Mouse (Mus musculus): Measurements from ENCODE around the gene Fkbp5. TPM values are rescaled to one million over a fixed set of nuclear protein-coding genes. Genes with fewer than 3 reads are reported as not detected.

The Fkbp5 gene
- total RNA-seq, 2 experiments from 2014 or later = 40.4 to 69.3 TPM

DNA sequence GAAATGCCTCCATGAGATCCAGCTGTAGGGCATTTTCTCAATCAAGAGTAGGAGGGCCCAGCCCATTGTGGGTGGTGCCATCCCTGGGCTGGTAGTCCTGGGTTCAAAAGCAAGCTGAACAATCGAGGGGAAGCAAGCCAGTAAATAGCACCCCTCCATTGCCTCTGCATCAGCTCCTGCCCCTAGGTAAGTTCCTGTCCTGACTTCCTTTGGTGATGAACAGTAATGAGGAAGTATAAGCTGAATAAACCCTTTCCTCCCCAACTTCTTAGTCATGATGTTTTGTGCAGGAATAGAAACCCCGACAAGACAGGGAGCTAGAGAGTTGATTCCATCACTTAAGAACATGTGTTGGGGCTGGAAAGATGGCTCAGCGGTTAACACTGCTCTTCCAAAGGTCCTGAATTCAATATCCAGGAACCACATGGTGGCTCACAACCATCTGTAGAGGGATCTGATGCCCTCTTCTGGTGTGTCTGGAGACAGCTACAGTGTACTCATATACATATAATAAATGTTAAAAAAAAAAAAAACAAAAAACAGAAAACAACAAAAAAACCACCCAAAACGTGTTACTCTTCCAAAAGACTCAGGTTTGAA is 7.6 kb upstream of the Fkbp5 start:
- DNase-seq (ENCODE audit: low spot score in 2 of 2) = no peak
- intact Hi-C loops (cut with DNase I) = loop anchor here (5.0 kb wide), 2 partner anchors 198 to 298 kb away; partner anchors contain the start of gene Rpl10a

DNA sequence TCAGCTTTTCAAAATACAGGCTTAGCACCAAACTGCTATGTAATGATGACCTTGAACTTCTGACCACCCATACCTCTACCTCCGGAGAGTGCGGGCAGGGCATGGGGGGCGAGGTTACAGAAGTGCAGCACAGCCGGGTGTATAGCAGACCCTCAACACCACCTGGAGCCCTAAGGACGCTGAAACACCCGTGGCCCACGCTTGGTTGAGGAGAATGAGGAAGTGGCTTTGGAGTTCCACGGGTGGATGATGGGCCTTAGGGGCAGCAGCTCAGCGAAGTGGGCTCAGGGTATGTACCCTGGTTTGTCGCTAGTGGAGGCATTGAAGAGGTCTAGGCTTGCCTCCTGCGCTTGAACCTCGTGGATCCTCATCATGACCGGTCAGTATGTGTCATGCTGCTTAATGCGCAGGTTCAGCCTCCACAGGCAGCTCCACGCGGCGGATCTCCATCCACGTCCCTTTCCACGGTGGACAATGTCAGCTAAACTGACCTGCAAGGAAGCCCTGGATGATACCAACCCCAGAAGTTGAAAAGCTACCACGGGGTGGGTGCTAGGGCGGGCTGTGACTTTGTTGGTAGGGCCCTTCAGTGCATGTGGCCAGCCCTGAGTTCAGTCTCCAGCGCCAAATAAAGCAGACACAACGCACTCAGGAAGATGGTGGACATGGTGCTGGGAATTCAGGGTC is 6.8 kb upstream of the Fkbp5 start:
- intact Hi-C loops (cut with DNase I) = loop anchor here (5.0 kb wide), 1 partner anchor 197 kb away; the partner anchor contains the start of gene Rpl10a
- peak in 1 of 2 experiments; percentile 16 for DNase-seq (ENCODE audit: low spot score in 2 of 2)

DNA sequence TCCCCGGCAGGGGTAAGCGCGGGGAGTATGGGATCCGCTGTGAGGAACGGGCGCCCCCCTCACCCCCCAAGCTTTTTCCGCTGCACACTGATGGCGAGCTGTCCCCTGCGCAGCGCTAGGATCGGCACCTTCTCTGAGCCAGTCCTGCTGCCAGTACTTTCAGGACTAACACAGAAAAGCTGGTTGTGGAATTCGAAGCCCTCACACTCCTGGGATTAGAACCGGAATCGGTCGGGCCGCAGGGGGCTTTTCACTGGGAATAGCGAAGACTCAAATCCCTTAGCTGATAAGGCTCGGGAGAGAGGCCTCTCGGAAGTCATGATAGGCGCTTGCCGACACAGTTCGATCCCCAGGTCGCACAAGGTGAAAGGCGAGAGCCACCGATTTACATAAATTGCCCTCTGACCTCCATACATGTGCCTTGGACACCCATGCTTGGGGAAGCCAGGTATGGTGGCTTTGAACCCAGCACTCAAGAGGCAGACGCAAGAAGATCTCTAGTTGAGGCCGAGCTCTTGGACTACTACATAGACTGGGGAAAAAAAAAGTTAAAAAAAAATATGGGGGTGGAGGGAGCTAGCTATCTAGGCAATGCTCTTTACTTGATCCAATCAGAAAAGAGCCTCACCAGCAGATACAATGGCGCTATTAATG is 6.2 kb upstream of the Fkbp5 start:
- no peak for DNase-seq (ENCODE audit: low spot score in 2 of 2)
- intact Hi-C loops (cut with DNase I) = loop anchor here (1.0 to 5.0 kb wide), 2 partner anchors 37 to 196 kb away; partner anchors contain the start of gene Rpl10a

DNA sequence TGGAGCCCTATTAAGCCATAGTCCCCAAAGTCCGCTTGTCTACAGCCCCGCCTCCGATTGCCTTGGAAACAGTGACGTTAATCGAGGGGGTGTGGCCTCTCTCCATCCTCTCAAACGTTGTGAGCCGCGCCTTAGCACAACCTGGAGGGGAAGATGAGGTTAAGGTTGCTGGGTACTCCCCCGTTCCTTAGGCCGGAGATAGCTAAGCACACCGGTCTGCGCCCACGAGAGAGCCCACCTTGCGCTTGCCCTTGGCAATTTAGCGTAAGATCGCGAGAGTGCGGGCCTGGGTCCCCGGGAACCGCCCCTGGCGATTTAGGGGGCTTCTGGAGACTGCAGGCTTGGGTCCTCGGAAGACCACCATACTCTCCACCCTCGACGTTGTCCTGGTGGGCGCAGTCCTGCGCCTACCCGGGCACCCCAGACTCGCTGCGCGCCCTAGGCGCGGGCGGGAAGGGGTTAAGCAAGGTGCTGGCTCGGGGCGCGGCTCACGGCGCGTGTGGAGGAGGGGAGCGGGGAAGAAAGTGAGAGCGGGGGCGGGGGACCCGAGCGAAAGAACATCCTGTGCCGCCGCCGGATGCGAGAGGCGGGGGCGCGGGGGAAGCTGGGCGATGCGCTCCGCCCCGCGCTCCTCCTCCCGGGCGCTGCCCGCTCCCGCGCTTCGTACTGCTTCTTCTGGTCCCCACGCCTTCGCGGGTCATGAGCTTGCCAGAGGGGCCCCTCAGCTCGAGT is 5.5 kb upstream of the Fkbp5 start:
- intact Hi-C loops (cut with DNase I) = loop anchor here (1.0 to 5.0 kb wide), 2 partner anchors 36 to 195 kb away; partner anchors contain the start of gene Rpl10a
- DNase-seq (ENCODE audit: low spot score in 2 of 2) = peak; percentile 94 to 96

DNA sequence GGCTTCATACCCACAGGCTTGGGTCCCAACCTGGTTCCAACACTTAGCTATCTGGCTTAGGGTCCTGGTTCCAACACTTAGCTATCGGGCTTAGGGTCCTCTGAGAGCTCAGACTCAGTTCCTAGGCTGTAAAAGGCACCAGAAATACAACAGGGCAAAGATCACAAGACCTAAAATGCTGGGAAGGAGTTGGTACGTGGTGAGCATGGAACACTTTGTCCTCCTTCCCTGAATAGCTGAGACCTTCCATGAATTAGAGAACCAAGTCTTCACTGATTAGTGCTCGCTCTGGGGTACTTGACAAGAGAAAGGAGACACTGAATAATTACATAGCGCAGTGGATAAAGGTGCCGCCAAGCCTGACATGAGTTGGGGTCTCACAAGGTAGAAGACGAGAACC is 4.6 kb upstream of the Fkbp5 start:
- intact Hi-C loops (cut with DNase I) = loop anchor here (5.0 kb wide), 1 partner anchor 195 kb away; the partner anchor contains the start of gene Rpl10a
- peak in 1 of 2 experiments; percentile 21 for DNase-seq (ENCODE audit: low spot score in 2 of 2)

DNA sequence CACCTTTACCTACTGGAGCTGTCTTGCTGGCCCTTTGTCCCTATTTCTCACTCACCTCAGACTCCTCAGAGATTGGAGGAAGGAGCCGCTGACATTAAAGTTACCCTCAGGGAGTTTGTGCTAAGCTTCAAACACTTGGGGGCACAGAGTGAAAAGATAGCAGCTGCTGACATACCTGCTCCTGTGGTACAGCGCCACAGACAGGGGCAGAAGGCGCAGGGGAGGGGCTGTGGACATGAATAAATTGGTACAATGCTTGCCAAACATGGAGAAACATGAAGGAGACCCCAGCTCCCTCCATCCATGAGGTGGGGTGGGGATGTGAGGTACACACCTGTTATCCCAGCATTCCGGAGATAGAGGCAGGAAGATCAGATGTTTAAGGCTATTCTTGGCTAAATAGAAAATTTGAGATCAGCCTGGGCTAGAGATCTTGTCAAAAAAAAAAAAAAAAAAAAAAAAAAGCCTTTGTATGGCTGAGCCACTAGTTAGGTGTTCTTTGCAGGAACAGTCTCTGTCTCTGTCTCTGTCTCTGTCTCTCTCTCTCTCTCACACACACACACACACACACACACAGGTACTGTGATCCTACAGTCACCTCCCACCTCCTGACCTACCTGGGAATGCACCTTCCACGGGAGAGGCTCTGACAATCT is 3.9 kb upstream of the Fkbp5 start:
- intact Hi-C loops (cut with DNase I) = loop anchor here (5.0 kb wide), 1 partner anchor 194 kb away; the partner anchor contains the start of gene Rpl10a
- DNase-seq (ENCODE audit: low spot score in 2 of 2) = peak in 1 of 2 experiments; percentile 6

DNA sequence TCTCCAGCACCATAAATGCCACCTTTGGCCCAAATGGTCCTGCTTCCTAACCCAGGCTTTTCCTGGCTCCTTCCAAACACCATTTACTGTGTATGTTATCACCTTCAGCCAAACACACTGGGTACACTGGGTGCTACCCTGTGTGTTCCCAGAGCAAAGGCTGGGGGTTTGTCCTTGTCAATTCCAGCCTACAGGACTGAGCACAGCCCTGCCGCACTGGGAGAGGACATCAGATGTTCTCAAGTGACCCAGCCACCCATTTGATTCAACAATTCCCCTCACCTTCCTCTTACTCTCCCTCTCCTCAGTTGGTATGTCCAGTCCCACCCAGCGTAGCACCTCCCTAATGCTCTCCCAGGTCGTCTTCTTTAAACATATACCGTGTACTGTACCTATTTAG is 3.2 kb upstream of the Fkbp5 start:
- intact Hi-C loops (cut with DNase I) = loop anchor here (5.0 kb wide), 1 partner anchor 193 kb away; the partner anchor contains the start of gene Rpl10a
- DNase-seq (ENCODE audit: low spot score in 2 of 2) = no peak

DNA sequence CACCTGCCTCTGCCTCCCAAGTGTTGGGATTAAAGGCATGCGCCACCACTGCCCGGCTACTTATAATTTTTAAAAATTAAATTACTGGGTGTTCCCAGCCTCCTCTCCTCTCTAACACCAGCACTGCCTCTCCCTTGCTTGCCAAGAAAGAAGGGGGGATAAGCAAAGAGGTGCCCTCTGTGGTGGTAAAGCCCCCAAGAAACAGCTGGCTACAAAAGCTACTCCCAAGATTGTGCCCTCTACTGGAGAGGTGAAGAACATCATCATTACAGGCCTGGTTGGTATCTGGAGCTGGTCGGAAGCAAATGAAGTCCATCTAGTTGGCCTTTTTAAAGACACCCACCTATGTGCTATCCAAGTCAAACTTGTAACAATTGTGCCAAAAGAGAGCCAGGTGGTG is 2.5 kb upstream of the Fkbp5 start:
- no peak for DNase-seq (ENCODE audit: low spot score in 2 of 2)
- intact Hi-C loops (cut with DNase I) = loop anchor here (5.0 kb wide), 1 partner anchor 193 kb away; the partner anchor contains the start of gene Rpl10a

DNA sequence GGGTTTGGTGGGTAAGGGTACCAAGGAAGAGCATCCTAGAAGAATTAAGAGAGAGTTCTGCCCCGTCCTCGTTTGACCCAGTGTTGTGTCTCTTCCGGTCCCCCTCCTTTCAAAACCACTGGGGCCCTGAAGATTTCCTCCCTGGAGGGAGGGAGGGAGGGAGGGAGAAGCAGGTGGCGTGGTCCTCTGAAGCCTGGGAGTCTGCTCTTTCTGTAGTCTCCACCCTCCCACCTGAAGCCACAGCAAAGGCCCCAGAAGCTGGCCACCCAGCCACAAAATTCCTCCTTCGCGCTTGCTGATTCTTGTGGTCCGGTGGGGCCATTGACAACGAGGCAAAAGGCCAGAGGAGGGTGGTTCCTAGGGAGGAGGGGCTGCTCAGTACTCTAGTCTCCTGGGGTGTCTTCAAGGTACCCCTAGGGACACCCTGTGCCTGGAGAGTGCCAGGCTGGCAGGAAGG is 1.3 kb upstream of the Fkbp5 start:
- DNase-seq (ENCODE audit: low spot score in 2 of 2) = peak; percentile 29 to 39
- intact Hi-C loops (cut with DNase I) = no loop called here

DNA sequence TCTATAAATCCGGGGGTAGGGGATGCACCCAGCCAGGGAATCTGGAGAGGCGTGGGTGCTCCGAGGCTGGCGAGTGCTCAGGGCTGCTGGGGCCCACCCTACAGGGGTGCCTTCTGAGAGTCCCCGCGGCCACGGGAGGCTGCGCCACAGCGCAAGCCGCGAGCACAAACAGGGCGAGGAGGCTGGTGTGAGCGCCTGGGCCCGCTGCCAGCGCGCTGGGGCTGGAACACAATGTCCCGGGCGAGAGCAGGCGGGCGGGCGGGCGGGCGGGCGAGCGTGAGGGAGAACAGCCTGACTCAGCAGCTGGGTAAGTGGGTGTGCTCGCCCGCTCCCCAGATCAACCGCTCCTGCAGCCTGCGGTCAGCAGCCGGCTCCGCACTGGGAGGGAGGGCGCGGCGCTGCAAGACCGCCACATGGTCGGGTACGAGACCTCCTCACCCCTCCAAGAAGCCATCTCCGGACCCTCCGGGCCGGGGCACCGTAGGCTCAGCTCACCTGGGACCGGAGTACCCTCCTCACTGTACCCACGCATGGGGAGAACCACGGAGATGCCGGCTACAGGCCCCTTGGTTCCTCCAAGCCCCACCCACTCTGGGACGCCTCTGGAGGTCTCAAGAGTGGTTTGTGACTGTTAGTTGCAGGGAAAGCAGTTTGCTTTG is 758 bp upstream of the Fkbp5 start:
- peak; percentile 93 for DNase-seq (ENCODE audit: low spot score in 2 of 2)
- intact Hi-C loops (cut with DNase I) = no loop called here

DNA sequence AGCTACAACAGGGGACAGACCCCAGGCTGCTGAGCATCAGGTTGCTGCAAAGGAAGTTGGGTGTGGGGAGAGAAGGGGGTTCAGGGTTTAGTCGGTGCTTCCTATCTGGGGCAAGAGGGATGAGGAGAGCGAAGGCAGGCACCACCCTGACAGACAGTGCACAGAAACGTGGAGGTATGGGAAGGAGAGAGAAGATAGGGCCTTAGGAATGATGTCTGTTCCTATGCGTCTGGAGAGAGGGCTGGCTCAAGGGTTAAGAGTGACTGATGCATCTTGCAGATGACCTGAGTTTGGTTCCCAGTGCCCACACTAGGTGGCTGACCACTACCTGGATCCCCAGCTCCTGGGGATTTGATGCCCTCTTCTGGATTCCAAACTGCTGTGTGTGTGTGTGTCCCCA is 446 bp downstream of the Fkbp5 start:
- intact Hi-C loops (cut with DNase I) = no loop called here
- DNase-seq (ENCODE audit: low spot score in 2 of 2) = peak in 1 of 2 experiments; percentile 10

DNA sequence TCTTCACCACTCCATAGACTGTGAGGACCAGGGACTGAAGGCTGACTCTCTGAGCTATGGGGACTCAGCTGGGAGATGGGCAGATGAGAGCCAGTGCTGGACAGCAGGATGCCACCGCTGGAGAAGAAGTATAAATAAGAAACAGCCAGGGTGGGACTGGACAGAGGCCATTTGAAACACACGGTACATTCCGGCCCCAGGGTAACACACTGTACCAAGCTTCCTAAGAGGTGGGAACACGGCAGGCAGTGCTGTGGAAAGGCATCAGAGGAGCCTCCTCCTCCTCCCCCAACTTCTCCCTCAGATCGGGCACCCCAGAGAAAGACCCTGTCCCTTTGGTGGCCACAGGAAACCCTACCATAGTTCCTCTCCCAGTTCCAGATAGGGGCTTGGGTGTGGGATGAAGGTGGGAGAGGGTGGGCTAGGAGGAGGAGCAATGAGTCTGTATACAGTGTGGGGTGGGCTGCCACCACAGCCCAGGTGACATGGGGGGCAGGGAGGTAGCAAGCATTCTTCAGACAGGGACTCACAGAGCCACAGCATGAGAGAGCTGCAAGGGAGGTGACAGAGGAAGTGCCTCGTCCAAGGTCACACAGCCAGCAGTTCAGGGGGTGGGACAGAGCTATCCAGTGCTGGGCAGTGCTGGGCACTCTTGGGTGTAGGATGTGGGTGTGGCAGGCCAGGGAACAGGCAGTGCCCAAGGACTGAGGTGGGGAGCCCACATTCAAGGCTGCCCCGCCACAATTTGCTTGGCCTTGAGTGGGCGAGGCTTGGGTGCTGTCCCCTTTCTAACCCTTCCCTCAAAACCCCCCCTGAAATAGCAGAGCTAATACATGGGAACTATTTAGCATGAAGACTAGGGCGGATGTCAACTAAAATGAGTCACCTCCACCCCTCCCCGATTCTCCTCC is 1.6 kb downstream of the Fkbp5 start:
- peak in 1 of 2 experiments; percentile 10 for DNase-seq (ENCODE audit: low spot score in 2 of 2)

DNA sequence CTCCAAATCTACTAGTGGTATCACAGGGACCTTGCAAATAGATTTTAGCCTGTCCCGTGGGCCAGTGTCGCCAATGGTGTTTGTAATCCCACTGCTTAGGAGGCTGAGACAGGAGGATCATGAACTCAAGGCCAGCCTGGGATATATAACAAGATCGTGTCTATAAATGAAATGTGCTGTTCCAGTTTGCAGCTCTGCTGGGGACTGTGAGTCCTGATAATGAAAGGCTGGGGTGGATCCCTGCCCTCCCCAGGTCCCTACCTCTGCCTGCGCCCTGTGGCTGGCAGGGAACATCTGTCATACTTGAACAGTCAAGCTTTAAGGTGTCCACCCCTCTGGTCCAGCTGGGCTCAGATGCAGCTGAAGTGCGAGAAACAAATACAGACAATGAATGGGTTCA is 2.8 kb downstream of the Fkbp5 start:
- DNase-seq (ENCODE audit: low spot score in 2 of 2) = no peak
- intact Hi-C loops (cut with DNase I) = no loop called here

More for the DNA sequence above, 1.6 kb downstream of the Fkbp5 start:
- intact Hi-C loops (cut with DNase I) = no loop called here

DNA sequence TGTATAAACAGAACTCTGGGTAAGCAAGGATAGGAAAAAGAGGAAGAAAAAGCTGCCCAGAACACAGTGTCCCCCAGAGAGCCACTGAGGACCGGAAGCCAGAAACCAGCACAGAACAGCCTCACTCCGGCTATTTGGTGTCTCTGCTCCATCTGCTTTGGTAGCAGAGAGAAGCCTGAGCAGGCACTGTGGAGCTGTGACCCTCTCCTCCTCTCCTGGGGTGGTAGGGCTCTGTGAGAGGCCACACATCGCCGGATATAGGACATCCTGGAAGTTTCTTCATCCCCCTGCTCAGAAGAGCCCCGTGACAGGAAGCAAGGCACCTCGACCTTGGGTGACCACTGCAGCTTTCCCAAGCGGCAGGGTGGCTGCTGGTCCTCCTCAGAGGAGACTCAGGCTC is 3.5 kb downstream of the Fkbp5 start:
- peak in 1 of 2 experiments; percentile 8 for DNase-seq (ENCODE audit: low spot score in 2 of 2)
- intact Hi-C loops (cut with DNase I) = no loop called here

DNA sequence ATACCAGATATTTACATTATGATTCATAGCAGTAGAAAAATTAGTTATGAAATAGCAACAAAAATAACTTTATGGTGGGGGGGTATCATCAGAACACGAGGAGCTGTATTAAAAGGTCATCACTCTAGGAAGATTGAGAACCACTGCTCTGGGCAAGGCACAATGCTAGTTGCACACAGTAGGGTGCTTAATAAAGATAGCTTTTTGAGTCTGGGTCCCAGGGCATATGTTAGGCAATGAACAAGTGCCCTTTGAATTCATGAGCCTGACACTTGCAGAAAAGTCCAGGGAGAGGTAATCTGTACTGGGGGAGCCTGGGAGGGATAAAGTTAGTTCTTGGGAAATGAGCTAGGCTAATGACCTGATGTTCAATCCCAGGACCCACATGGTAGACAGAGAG is 4.0 kb downstream of the Fkbp5 start:
- no peak for DNase-seq (ENCODE audit: low spot score in 2 of 2)
- intact Hi-C loops (cut with DNase I) = no loop called here

DNA sequence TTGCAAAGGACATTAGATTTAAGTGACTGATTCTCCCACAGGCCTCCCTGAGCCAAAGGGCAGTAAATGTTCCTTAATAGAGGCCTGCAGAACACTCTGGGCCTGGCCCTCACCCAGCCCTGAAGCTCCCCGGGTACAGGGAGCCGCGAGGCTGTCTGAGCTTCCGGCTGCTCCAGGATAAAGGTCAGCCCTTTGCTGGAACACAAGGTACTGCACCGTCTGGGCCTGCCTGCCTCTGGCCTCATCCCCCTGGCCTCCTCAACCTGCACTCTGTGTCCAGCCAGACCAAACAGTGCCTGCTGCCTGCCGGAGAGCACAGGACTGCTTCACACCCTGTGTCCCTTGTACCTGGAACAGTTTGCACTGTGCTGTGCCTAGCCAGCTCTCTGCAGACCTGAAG is 4.6 kb downstream of the Fkbp5 start:
- DNase-seq (ENCODE audit: low spot score in 2 of 2) = peak in 1 of 2 experiments; percentile 19
- intact Hi-C loops (cut with DNase I) = no loop called here
